Mouse (Mus musculus): ENCODE measurements around the gene Dact1. TPM values are rescaled to one million over a fixed set of nuclear protein-coding genes. Genes with fewer than 3 reads are reported as not detected.

Gene Dact1
- polyA plus RNA-seq, 1 experiment from 2014 or later, result 31.1 TPM

GRCm38 (mm10) chr12:71365208-71365607 is 55.5 kb downstream of the Dact1 start:
- Histone ChIP-seq H3K27me3 (no peaks in the 10 kb centered on the region), H3K9ac (no peak overlapping the region), H3K4me1 (replicated peaks) (peaks cover 21% of the 10 kb centered on the region), H3K4me3 (no peak overlapping the region), H3K27ac (replicated peaks) (no peak overlapping the region), H3K36me3 (no peaks in the 10 kb centered on the region), H3K4me2 (no peak overlapping the region), H3K9me3 (no peaks in the 10 kb centered on the region)
- 54% methylated on average over 7 of the region's 7 CpGs for WGBS
- no peak for ATAC-seq (ENCODE audit: low FRiP score, low read depth)

GRCm38 (mm10) chr12:71366175-71366574 is 56.5 kb downstream of the Dact1 start:
- Histone ChIP-seq H3K4me2 (no peak overlapping the region), H3K27ac (replicated peaks) (no peak overlapping the region), H3K4me1 (replicated peaks) (peaks cover 21% of the 10 kb centered on the region), H3K36me3 (no peaks in the 10 kb centered on the region), H3K4me3 (no peak overlapping the region), H3K27me3 (no peaks in the 10 kb centered on the region), H3K9ac (no peak overlapping the region), H3K9me3 (no peaks in the 10 kb centered on the region)
- WGBS, result 38% methylated on average over 6 of the region's 6 CpGs
- peak; percentile 77 for ATAC-seq (ENCODE audit: low FRiP score, low read depth)

- Histone ChIP-seq H3K36me3 (no peaks in the 10 kb centered on the region), H3K27me3 (no peaks in the 10 kb centered on the region), H3K4me1 (replicated peaks) (peaks cover 24% of the 10 kb centered on the region), H3K27ac (replicated peaks) (no peak overlapping the region), H3K9me3 (no peaks in the 10 kb centered on the region), H3K9ac (no peak overlapping the region), H3K4me3 (no peak overlapping the region), H3K4me2 (no peak overlapping the region)
- ATAC-seq (ENCODE audit: low FRiP score, low read depth), result no peak
- 84% methylated on average over 5 of the region's 5 CpGs for WGBS
These were observed 58.9 kb downstream of the Dact1 start for GRCm38 (mm10) chr12:71368631-71369030.

Other genes with a start within 250 kb of the Dact1 start
- not detected in 2 replicates for gene Tomm20l, start 198.5 kb upstream of the Dact1 start, polyA plus RNA-seq (2015; fragmentation: Nextera tagmentation; extraction: Ambion mirVana)
- gene Timm9, start 173.2 kb upstream of the Dact1 start, polyA plus RNA-seq (2015; fragmentation: Nextera tagmentation; extraction: Ambion mirVana), result 107 and 114 TPM in 2 replicates
- gene 2700049A03Rik, start 173.0 kb upstream of the Dact1 start, polyA plus RNA-seq (2015; fragmentation: Nextera tagmentation; extraction: Ambion mirVana), result 10.6 and 12.1 TPM in 2 replicates